Mouse (Mus musculus): ENCODE results near the gene Sept5. TPM values are rescaled to one million over a fixed set of nuclear protein-coding genes. Genes with fewer than 3 reads are reported as not detected.

The Sept5 gene
- polyA plus RNA-seq, 1 experiment: 74.2 TPM

DNA sequence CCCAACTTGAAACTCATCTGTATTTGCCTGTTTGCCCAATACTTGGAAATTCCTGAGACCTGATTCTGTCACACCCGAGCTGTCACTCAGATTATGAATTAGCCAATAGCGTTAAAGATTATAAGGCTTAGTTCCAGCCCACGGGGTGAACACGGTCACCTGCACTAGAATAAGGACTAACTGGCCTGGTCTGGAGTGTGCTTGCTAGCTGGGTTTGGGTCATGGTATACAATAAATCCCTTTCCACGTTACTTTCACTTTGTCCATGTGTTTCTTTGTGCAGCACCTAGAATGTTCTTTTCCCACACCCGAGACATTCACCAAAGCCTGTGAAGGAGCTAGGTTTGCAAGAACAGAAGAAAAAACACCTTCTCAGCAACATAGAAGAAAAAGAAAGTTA is 40.2 kb upstream of the Sept5 start:
- H3K36me3 ChIP-seq (ENCODE audit: control insufficient read depth, insufficient read depth): no peaks in the 10 kb centered on the region
- no peak overlapping the region for H3ac ChIP-seq (ENCODE audit: control insufficient read depth, insufficient read length, low read depth)
- TF ChIP-seq MAX (IDR thresholded peaks at IDR 0.05) (no peak), FOSL1 (IDR thresholded peaks at IDR 0.05; ENCODE audit: insufficient read depth, low read length, poor library complexity, severe bottlenecking) (no peak), CEBPB (IDR thresholded peaks at IDR 0.05; ENCODE audit: low read depth) (no peak)
- H3K4me3 ChIP-seq (ENCODE audit: insufficient read depth, poor library complexity, severe bottlenecking): no peak overlapping the region
- no peaks in the 10 kb centered on the region for H3K79me2 ChIP-seq (ENCODE audit: control insufficient read depth, insufficient read depth)
- peaks cover 3% of the 10 kb centered on the region for H3K27me3 ChIP-seq (ENCODE audit: control insufficient read depth, insufficient read depth, insufficient read length)
- no peaks in the 10 kb centered on the region for H3K79me3 ChIP-seq (ENCODE audit: low read depth)

DNA sequence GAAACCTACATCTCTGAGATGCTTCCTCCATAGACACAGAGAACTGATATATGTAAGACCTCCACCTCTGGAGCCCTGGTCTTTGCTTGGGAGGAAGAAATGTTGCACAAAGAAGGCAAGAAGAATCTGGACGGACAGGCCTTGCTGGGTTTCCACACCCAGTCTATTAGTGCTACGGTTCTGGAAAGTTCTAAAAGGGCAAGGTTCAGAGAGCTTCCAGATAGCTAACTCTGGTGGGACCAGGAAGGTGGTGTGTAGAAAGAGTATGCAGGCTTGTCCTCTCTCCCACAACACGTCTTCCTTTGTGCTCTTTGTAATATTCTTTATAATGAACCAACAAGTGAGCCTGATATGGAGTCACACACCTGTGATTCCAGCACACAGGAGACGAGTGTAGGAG is 28.8 kb upstream of the Sept5 start:
- H3K36me3 ChIP-seq (ENCODE audit: control insufficient read depth, insufficient read depth): no peaks in the 10 kb centered on the region
- TF ChIP-seq MYOG (IDR thresholded peaks at IDR 0.05; ENCODE audit: control insufficient read depth, extremely low read depth, insufficient read length): no peak
- TF ChIP-seq CEBPB (IDR thresholded peaks at IDR 0.05; ENCODE audit: low read depth): no peak
- no peak for TF ChIP-seq MAX (IDR thresholded peaks at IDR 0.05)
- TF ChIP-seq CTCF (IDR thresholded peaks at IDR 0.05; ENCODE audit: control insufficient read depth, insufficient read depth, insufficient read length): no peak
- no peak for TF ChIP-seq FOSL1 (IDR thresholded peaks at IDR 0.05; ENCODE audit: insufficient read depth, low read length, poor library complexity, severe bottlenecking)
- TF ChIP-seq USF1 (IDR thresholded peaks at IDR 0.05; ENCODE audit: low read depth): no peak
- TF ChIP-seq MYOD1 (IDR thresholded peaks at IDR 0.05; ENCODE audit: control insufficient read depth, insufficient read length, low read depth): no peak

DNA sequence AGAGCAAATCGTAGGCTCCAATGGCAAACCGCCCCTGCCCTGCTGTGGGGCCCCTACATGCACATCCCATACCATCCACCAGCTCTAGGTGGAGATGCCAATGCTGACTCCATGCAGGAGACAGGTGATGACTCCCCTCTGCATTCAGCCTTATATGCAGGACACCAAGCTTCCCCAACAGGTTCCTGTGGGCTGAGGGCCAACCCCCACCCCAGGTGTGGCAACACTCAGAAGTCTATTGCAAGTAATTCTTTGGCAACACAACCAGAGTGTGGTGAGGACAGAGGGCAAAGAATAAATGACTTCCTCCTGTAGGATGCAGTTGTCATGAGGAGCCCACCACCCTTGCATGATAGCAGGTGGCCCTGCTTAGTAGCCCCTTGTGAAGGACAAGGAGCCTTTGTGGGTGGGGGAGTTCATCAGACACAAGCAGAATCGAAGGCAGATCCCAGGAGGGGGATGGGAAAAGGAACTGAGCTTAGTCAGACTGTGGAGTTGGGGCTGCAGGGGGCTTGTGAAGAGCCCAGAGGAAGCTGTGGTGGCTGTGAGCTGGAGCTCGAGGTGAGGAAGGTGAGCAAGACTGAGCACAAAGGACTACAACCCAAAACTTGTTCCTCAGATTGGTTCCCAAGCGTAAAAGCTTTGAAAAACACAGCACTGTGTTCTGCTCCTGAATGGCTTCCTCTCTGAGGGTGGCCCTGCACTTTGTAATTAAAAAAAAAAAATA is 25.8 kb upstream of the Sept5 start:
- Histone ChIP-seq H3K4me3 (ENCODE audit: insufficient read depth, poor library complexity, severe bottlenecking) (no peak overlapping the region), H3K79me2 (ENCODE audit: control insufficient read depth, insufficient read depth) (no peaks in the 10 kb centered on the region), H3K27me3 (ENCODE audit: control insufficient read depth, insufficient read depth, insufficient read length) (no peaks in the 10 kb centered on the region), H3K36me3 (ENCODE audit: control insufficient read depth, insufficient read depth) (no peaks in the 10 kb centered on the region), H3K79me3 (ENCODE audit: low read depth) (no peaks in the 10 kb centered on the region), H3ac (ENCODE audit: control insufficient read depth, insufficient read length, low read depth) (no peak overlapping the region)
- TF ChIP-seq CEBPB (IDR thresholded peaks at IDR 0.05; ENCODE audit: low read depth) (no peak), MYOG (IDR thresholded peaks at IDR 0.05; ENCODE audit: control insufficient read depth, extremely low read depth, insufficient read length) (no peak), USF1 (IDR thresholded peaks at IDR 0.05; ENCODE audit: low read depth) (no peak), CTCF (IDR thresholded peaks at IDR 0.05; ENCODE audit: control insufficient read depth, insufficient read depth, insufficient read length) (no peak), MYOD1 (IDR thresholded peaks at IDR 0.05; ENCODE audit: control insufficient read depth, insufficient read length, low read depth) (no peak)

More for the DNA sequence above, 28.8 kb upstream of the Sept5 start:
- H3K4me3 ChIP-seq (ENCODE audit: insufficient read depth, poor library complexity, severe bottlenecking): no peak overlapping the region
- H3K79me3 ChIP-seq (ENCODE audit: low read depth): no peaks in the 10 kb centered on the region
- H3K79me2 ChIP-seq (ENCODE audit: control insufficient read depth, insufficient read depth): no peaks in the 10 kb centered on the region
- no peaks in the 10 kb centered on the region for H3K27me3 ChIP-seq (ENCODE audit: control insufficient read depth, insufficient read depth, insufficient read length)
- no peak overlapping the region for H3ac ChIP-seq (ENCODE audit: control insufficient read depth, insufficient read length, low read depth)

DNA sequence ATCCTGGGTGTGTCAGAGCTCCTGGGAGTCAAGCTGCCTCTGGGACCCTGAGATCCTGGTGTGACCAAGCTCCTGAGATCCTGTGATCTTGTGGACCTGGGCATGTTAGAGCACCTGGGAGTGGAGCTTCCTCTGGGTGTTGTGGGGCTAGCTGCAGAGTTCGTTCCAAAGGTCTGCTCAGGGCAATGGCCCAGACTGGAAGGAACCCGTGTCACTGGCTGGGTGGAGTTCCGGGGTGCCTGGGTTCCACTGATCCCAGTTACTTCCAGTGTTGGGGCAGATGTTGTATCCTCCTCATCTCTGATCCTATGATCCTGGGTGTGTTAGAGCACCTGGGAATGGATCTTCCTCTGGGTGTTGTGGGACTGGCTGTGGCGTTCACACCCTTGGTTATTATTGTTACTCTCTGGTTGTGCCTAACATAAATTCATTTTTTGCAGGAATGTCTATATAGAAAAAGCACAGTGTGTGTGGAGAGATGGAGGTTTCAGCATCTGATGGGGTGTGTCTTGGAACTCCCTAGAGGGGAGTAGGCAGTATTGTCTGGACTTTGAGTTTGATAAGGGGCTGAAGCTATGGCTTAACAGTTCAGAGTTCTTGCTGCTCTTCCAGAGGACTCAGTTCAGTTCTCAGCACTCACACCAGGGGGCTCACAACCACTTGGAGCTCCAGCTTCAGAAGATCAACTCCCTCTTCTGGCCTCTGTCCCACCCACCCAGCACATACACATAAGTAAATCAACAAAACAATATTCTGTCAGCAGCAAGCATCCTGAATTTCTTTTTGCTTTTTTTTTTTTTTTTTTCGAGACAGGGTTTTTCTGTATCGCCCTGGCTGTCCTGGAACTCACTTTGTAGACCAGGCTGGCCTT is 23.8 kb upstream of the Sept5 start:
- H3K79me2 ChIP-seq (ENCODE audit: control insufficient read depth, insufficient read depth): no peaks in the 10 kb centered on the region
- H3K4me3 ChIP-seq (ENCODE audit: insufficient read depth, poor library complexity, severe bottlenecking): no peak overlapping the region
- no peaks in the 10 kb centered on the region for H3K79me3 ChIP-seq (ENCODE audit: low read depth)
- H3K27me3 ChIP-seq (ENCODE audit: control insufficient read depth, insufficient read depth, insufficient read length): no peaks in the 10 kb centered on the region
- TF ChIP-seq MYOD1 (IDR thresholded peaks at IDR 0.05; ENCODE audit: control insufficient read depth, insufficient read length, low read depth) (no peak), MAX (IDR thresholded peaks at IDR 0.05) (no peak), FOSL1 (IDR thresholded peaks at IDR 0.05; ENCODE audit: insufficient read depth, low read length, poor library complexity, severe bottlenecking) (no peak), MYOG (IDR thresholded peaks at IDR 0.05; ENCODE audit: control insufficient read depth, extremely low read depth, insufficient read length) (no peak), CEBPB (IDR thresholded peaks at IDR 0.05; ENCODE audit: low read depth) (no peak), CTCF (IDR thresholded peaks at IDR 0.05; ENCODE audit: control insufficient read depth, insufficient read depth, insufficient read length) (no peak), USF1 (IDR thresholded peaks at IDR 0.05; ENCODE audit: low read depth) (no peak)
- no peaks in the 10 kb centered on the region for H3K36me3 ChIP-seq (ENCODE audit: control insufficient read depth, insufficient read depth)
- H3ac ChIP-seq (ENCODE audit: control insufficient read depth, insufficient read length, low read depth): no peak overlapping the region

DNA sequence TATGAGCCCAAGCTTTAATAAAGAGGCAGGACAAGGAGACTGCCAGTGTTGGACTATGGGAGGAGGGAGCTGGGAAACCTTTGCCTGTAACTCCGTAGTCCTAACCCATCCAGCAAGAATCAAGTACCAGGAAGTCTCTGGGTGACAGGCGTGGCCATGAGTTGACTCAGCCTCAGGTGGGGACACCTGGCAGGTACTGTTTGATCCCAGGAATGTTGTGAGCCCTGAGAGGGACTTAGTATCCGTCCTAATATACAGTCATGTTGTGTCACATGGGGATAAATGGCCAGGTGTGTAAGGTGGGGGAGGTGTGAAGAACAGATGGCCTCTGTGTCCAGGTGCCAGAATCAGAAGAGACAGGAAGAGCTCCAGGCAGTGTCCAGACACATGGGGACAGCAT is 19.4 kb upstream of the Sept5 start:
- Histone ChIP-seq H3ac (ENCODE audit: control insufficient read depth, insufficient read length, low read depth) (no peak overlapping the region), H3K4me3 (ENCODE audit: insufficient read depth, poor library complexity, severe bottlenecking) (no peak overlapping the region), H3K79me3 (ENCODE audit: low read depth) (no peaks in the 10 kb centered on the region), H3K27me3 (ENCODE audit: control insufficient read depth, insufficient read depth, insufficient read length) (no peaks in the 10 kb centered on the region), H3K36me3 (ENCODE audit: control insufficient read depth, insufficient read depth) (no peaks in the 10 kb centered on the region), H3K79me2 (ENCODE audit: control insufficient read depth, insufficient read depth) (no peaks in the 10 kb centered on the region)
- TF ChIP-seq MYOG (IDR thresholded peaks at IDR 0.05; ENCODE audit: control insufficient read depth, extremely low read depth, insufficient read length): no peak
- no peak for TF ChIP-seq FOSL1 (IDR thresholded peaks at IDR 0.05; ENCODE audit: insufficient read depth, low read length, poor library complexity, severe bottlenecking)
- no peak for TF ChIP-seq CEBPB (IDR thresholded peaks at IDR 0.05; ENCODE audit: low read depth)
- TF ChIP-seq MYOD1 (IDR thresholded peaks at IDR 0.05; ENCODE audit: control insufficient read depth, insufficient read length, low read depth): no peak
- TF ChIP-seq CTCF (IDR thresholded peaks at IDR 0.05; ENCODE audit: control insufficient read depth, insufficient read depth, insufficient read length): no peak
- TF ChIP-seq USF1 (IDR thresholded peaks at IDR 0.05; ENCODE audit: low read depth): no peak
- TF ChIP-seq MAX (IDR thresholded peaks at IDR 0.05): no peak
